Mouse (Mus musculus) embryonic facial prominence, embryonic 14.5 days (tissue): ENCODE results near the gene Methig1. TPM values are rescaled to one million over a fixed set of nuclear protein-coding genes. Genes with fewer than 3 reads are reported as not detected.
"Not testable (repeated sequence)": the region's sequence is repeated elsewhere in the genome, so short reads cannot be mapped to it uniquely, and the experiment has no call there.

ENCODE experiments used
- ATAC-seq: fragments of 200-750 bp; cut with Nextera tagmentation; 2 replicates; pipeline ENCODE4 v1.8.0; 2017; ENCODE audit warnings: low read depth, moderate number of reproducible peaks, moderate TSS enrichment
- DNase-seq: peaks from one replicate; pipeline ENCODE4 v3.0.0-alpha.2; 2015; ENCODE audit warnings: low spot score
- H3K27ac ChIP-seq: fragments of 300-500 bp; sonication (generic); replicated peaks from 2 replicates; pipeline ENCODE4 v1.5.1; 2014; ENCODE audit warnings: low read depth, mild to moderate bottlenecking, low read length, moderate library complexity
- H3K27me3 ChIP-seq: fragments of 300-500 bp; sonication (generic); replicated peaks from 2 replicates; pipeline ENCODE4 v1.6.1; 2014; ENCODE audit warnings: low read length; ENCODE audit not compliant: control insufficient read depth, insufficient read depth
- H3K36me3 ChIP-seq: fragments of 300-500 bp; sonication (generic); 2 replicates; pipeline ENCODE4 v1.6.1; 2014; ENCODE audit warnings: low read length, mixed read lengths; ENCODE audit not compliant: control insufficient read depth, insufficient read depth
- H3K4me1 ChIP-seq: fragments of 300-500 bp; sonication (generic); 2 replicates; pipeline ENCODE4 v1.6.1; 2014; ENCODE audit warnings: antibody characterized with exemption, low read length; ENCODE audit not compliant: control insufficient read depth, insufficient read depth
- H3K4me2 ChIP-seq: fragments of 300-500 bp; sonication (generic); 2 replicates; pipeline ENCODE4 v1.6.1; 2014; ENCODE audit warnings: low read depth, mild to moderate bottlenecking, low read length, moderate library complexity, mixed read lengths
- H3K4me3 ChIP-seq: fragments of 300-500 bp; sonication (generic); 2 replicates; pipeline ENCODE4 v1.5.1; 2014; ENCODE audit warnings: low read depth, mild to moderate bottlenecking, low read length
- H3K9ac ChIP-seq: fragments of 300-500 bp; sonication (generic); 2 replicates; pipeline ENCODE4 v1.6.1; 2014; ENCODE audit warnings: low read depth, mild to moderate bottlenecking, low read length, moderate library complexity, mixed read lengths
- H3K9me3 ChIP-seq: fragments of 300-500 bp; sonication (generic); 2 replicates; pipeline ENCODE4 v1.6.1; 2016; ENCODE audit warnings: low read length; ENCODE audit not compliant: control insufficient read depth
- WGBS: fragments of 180-500 bp; shearing (Covaris S2); extraction: QIAGEN DNeasy Blood & Tissue Kit; methylation state at CpG from one replicate; pipeline ENCODE4 v1.1.7; 2014; 5-methylcytosine and 5-hydroxymethylcytosine counted together
- polyA plus RNA-seq: library from polyadenylated mRNA; unstranded; fragments of >200 nt; fragmentation: Nextera tagmentation; extraction: Ambion mirVana; gene quantifications from 2 replicates; pipeline ENCODE4 v1.2.1, GENCODE M21; 2014

The Methig1 gene
- polyA plus RNA-seq, 1 experiment from 2014 or later = not detected

DNA sequence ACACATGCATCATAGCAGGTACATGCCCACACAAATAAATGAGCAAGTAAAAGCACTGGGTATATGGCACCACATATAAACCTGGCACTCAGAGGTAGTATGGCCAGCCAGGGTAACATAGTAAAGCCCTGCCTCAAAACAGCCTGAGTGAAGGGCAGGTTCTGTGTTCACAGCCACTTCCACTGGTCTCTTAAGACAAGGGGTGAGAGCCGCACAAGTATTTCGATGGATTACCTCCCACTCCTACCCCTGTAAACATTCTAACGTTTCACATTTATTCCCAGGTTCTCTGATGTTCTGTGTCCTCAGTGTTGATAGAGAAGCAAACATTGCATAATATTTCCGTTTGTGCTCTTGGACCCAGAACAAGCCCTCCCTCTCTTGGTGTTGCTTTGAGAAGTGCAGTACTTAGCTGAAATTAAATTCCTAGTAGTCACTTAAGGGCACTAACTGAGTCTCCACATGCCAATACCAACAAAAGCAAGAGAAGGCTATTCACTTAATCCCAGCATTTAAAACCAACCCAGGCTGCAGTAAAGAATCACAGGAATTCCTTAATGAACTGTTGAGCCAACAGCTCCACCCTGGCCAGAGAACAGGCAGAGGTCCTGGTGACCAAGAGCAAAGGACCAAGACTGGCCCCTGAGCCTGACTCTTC is 34.8 kb upstream of the Methig1 start:
- not testable (repeated sequence) for H3K4me1 ChIP-seq, H3K4me3 ChIP-seq, ATAC-seq, H3K36me3 ChIP-seq, H3K9me3 ChIP-seq, H3K27ac ChIP-seq, H3K27me3 ChIP-seq, H3K9ac ChIP-seq, H3K4me2 ChIP-seq
- peak; percentile 29 for DNase-seq
- WGBS = 59% methylated on average over 4 of the region's 4 CpGs

DNA sequence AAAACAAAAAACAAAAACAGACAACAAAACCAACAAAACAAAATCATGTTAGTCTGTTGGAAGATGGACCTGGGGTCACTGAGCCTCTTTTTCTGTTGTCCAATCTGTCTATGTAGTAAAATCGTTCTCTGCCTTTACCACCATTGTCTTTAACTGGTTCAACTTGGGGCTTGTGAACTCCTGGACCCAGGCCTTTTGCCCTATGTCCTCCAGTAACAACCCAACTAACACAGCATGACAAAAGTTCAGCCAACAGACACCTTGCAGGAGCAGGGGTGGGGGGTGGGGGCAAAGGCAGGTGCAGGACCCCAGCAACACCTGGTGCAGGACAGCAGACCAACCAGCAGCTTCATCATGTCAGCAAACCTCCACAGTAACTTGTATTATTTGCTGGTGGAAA is 33.1 kb upstream of the Methig1 start:
- H3K9ac ChIP-seq = no peak overlapping the region
- no peaks in the 10 kb centered on the region for H3K36me3 ChIP-seq
- no peaks in the 10 kb centered on the region for H3K27me3 ChIP-seq
- 77% methylated on average over 1 of the region's 1 CpGs for WGBS
- 0 out of 2 replicates have a peak overlapping the region, but pooled peaks have one; percentile 39 for H3K27ac ChIP-seq
- no peak overlapping the region for H3K4me2 ChIP-seq
- ATAC-seq (no peak), DNase-seq (no peak)
- no peaks in the 10 kb centered on the region for H3K9me3 ChIP-seq
- H3K4me3 ChIP-seq = no peak overlapping the region
- H3K4me1 ChIP-seq = no peaks in the 10 kb centered on the region

DNA sequence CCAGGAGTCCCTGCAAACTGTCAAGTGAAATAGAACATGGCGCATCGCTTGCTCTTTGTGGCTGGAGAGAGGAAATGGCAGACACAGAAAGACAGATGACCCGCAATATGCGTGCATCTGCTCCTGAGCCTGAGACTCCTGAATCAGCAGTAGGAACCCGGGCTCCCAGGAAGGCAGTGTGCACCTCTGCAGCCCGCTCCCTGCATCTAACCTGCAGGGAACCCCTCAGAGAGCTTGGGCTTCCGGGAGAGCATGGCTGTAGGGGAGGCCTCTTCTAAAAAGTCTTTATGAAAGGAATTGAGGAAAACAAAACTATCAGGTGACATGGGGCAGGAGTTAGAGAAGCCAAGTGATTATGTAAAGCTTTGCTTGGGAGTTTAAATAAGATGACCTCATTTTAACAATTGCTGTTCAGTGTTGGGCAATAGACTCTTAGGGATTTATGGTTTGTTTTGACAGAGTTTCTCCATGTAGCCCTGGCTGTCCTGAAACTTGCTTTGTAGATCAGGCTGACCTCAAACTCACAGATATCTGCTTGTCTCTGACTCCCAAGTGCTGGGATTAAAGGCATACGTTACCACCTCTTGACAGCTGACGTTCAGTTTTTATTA is 32.5 kb upstream of the Methig1 start:
- ATAC-seq = no peak

DNA sequence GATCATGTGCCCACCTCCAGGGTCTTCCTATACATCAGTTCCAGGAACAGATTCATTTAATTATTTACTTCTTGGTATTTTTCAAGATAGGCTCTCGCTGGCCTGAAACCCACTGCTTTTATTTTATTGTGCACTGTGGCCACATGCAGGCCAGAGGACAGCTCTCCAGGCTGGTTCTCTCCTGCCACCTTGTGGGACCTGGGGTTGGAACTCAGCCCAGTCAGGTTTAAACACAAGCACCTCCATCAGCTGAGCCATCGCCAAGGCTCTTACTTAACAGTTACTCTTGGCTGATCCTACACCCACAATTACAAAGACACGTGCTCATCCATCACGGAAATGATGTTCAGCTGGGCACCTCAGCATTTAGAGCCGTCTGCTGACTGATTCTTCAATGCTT is 31.8 kb upstream of the Methig1 start:
- H3K4me1 ChIP-seq = no peaks in the 10 kb centered on the region
- no peaks in the 10 kb centered on the region for H3K36me3 ChIP-seq
- 57% methylated on average over 5 of the region's 5 CpGs for WGBS
- H3K27me3 ChIP-seq = no peaks in the 10 kb centered on the region
- H3K9ac ChIP-seq = no peak overlapping the region
- H3K4me3 ChIP-seq = no peak overlapping the region
- H3K27ac ChIP-seq = no peak overlapping the region
- no peak overlapping the region for H3K4me2 ChIP-seq
- DNase-seq (peak; percentile 40), ATAC-seq (no peak)
- no peaks in the 10 kb centered on the region for H3K9me3 ChIP-seq

More for the DNA sequence above, 32.5 kb upstream of the Methig1 start:
- H3K9ac ChIP-seq = no peak overlapping the region
- no peaks in the 10 kb centered on the region for H3K4me1 ChIP-seq
- peak; percentile 35 for DNase-seq
- no peaks in the 10 kb centered on the region for H3K27me3 ChIP-seq
- H3K27ac ChIP-seq = 0 out of 2 replicates have a peak overlapping the region, but pooled peaks have one; percentile 39
- 63% methylated on average over 9 of the region's 9 CpGs for WGBS
- H3K4me3 ChIP-seq = no peak overlapping the region
- no peaks in the 10 kb centered on the region for H3K36me3 ChIP-seq
- no peak overlapping the region for H3K4me2 ChIP-seq
- no peaks in the 10 kb centered on the region for H3K9me3 ChIP-seq

DNA sequence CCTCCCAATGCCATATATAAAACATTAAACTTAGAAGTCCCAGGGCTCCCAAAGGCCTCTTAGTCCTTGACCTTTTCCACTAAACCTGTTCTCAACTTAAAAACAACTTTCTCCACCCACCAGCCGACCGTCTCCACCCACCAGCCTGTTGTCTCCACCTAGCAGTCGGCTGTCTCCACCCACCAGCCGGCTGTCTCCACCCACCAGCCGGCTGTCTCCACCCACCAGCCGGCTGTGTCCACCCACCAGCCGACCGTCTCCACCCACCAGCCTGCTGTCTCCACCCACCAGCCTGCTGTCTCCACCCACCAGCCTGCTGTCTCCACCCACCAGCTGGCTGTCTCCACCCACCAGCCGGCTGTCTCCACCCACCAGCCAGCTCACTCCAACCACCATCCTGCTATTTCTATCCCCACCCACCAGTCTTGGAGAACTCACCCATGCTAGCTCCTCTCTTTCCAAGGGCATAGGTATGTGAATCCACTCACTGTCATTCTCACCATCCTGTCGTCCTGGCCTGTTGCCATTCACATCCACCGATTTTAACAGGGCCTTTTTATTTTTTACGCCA is 28.8 kb upstream of the Methig1 start:
- H3K27ac ChIP-seq = no peak overlapping the region
- no peaks in the 10 kb centered on the region for H3K4me1 ChIP-seq
- no peaks in the 10 kb centered on the region for H3K9me3 ChIP-seq
- 76% methylated on average over 12 of the region's 12 CpGs for WGBS
- H3K27me3 ChIP-seq = no peaks in the 10 kb centered on the region
- no peak for ATAC-seq
- no peak overlapping the region for H3K4me2 ChIP-seq
- no peak overlapping the region for H3K4me3 ChIP-seq
- H3K9ac ChIP-seq = no peak overlapping the region
- no peak for DNase-seq
- no peaks in the 10 kb centered on the region for H3K36me3 ChIP-seq

DNA sequence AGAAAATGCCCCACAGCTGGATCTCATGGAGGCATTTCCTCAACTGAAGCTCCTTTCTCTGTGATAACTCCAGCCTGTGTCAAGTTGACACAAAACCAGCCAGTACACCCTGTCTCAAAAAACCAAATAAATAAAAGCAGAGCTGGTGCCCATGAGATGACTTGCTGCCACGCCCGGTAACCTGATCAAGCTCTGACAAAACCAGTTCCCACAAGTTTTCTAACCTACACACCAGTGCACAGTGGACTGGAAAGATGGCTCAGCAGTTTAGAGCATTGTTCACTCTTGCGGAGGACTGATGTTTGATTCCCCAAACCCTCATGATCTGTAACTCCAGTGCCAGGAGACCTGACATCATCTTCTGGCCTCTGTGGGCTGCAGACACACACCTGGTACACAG is 27.7 kb upstream of the Methig1 start:
- H3K27ac ChIP-seq = no peak overlapping the region
- no peaks in the 10 kb centered on the region for H3K36me3 ChIP-seq
- no peak for ATAC-seq
- WGBS = 64% methylated on average over 3 of the region's 3 CpGs
- H3K4me2 ChIP-seq = no peak overlapping the region
- peak; percentile 55 for DNase-seq
- no peak overlapping the region for H3K4me3 ChIP-seq
- H3K4me1 ChIP-seq = no peaks in the 10 kb centered on the region
- no peak overlapping the region for H3K9ac ChIP-seq
- H3K9me3 ChIP-seq = no peaks in the 10 kb centered on the region
- H3K27me3 ChIP-seq = no peaks in the 10 kb centered on the region

DNA sequence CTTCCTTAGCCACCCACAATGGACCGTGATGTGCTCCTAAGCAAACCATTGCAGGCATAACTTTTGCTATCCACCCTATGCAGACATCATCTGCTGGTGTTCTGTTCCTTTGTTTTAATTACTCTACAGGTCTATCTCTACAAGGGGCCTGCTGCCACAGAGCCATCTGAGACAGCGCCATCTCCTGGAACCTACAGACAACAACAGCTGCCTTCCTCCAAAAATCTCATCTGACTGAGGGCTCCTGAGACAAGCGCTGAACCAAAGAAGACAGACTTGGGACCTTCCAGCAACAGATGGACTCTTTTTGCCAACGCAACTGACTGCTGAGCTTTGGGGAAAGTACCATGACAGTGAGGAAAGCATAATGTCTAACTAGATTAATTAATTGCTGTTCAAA is 24.9 kb upstream of the Methig1 start:
- not testable (repeated sequence) for H3K4me1 ChIP-seq, H3K36me3 ChIP-seq, ATAC-seq, H3K27ac ChIP-seq, H3K4me2 ChIP-seq, H3K9ac ChIP-seq, H3K4me3 ChIP-seq, H3K27me3 ChIP-seq, H3K9me3 ChIP-seq, DNase-seq
- 63% methylated on average over 3 of the region's 4 CpGs for WGBS

DNA sequence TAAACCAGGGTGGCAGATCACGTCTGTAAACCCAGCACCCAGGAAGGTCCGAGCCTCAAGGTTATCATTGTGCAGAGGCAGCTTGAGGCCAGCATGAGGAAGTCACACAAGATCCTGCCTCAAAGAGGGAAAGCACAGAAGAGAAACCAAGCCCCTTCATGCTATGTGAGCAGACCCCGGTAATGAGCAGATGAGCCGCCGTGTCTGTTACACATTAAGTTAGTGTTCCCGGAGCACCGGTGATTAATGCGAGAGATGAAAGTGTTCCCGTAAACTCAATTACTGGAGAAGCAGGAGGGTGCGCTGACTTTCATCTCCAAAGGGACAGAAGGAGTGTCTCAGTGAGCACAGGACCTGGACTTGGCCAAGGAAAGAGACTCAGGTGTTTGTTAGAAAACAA is 23.6 kb upstream of the Methig1 start:
- 48% methylated on average over 10 of the region's 10 CpGs for WGBS
- H3K4me3 ChIP-seq = not testable (repeated sequence)

DNA sequence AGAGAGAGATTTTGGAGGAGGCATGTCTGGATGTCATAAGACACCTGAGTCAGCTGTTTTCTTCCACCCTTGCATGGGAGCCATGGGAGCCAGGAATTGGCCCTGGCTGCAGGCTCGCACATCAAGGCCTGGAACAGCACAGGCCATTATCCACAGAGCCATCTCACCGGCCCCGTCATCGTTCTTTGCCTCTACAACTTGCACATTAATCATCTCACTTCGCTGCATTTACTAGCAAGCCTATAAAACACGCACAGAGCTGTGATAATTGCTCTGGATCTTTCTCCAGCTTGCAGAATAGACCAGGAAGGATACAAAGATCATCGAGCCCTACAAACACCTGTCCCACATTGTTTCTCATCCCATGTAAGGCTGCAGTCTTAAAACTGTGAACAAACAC is 22.2 kb upstream of the Methig1 start:
- Histone ChIP-seq H3K4me1 (no peaks in the 10 kb centered on the region), H3K4me2 (no peak overlapping the region), H3K9me3 (no peaks in the 10 kb centered on the region), H3K9ac (no peak overlapping the region), H3K27ac (no peak overlapping the region), H3K27me3 (no peaks in the 10 kb centered on the region), H3K36me3 (no peaks in the 10 kb centered on the region), H3K4me3 (no peak overlapping the region)
- 86% methylated on average over 7 of the region's 7 CpGs for WGBS
- DNase-seq (no peak), ATAC-seq (no peak)

More for the DNA sequence above, 23.6 kb upstream of the Methig1 start:
- not testable (repeated sequence) for DNase-seq, H3K36me3 ChIP-seq, H3K27ac ChIP-seq, H3K9me3 ChIP-seq, H3K27me3 ChIP-seq, H3K4me1 ChIP-seq, ATAC-seq, H3K9ac ChIP-seq, H3K4me2 ChIP-seq
